Comparison of ENCODE assay signal across 15 mouse cellular contexts in genomic region chr3:32495856-32496710, GRCm38 (mm10). TPM values are rescaled to one million over a fixed set of nuclear protein-coding genes. Genes with fewer than 3 reads are reported as not detected.
A peak's percentile ranks its signal among the peaks of the same experiment; 100 is the strongest.
DNase-seq lines count a peak whose midpoint lies in the region; ATAC-seq and TF ChIP-seq lines count a peak whose summit lies in the region.
"Had no signal": no experiment of that assay in that cellular context is flagged by ENCODE, and none has a peak within 500 bp of the region (broad histone marks: within the 10 kb centered on the region; RNA-seq: fewer than 3 reads in every experiment).

No protein-coding gene starts in this region.

- no peak for DNase-seq in forebrain, embryonic 10.5 days (ENCODE audit: extremely low spot score, low spot score)
- DNase-seq in forebrain, embryonic 11.5 days (ENCODE audit: low spot score): no peak
- DNase-seq in lung, postnatal 25 days (ENCODE audit: low spot score): peak; percentile 15
- DNase-seq in lung, postnatal 4 days: no peak
- no peak for DNase-seq in cerebellum, postnatal 36 days
- no peak for DNase-seq in cerebellum, postnatal 4 days (ENCODE audit: low spot score in 2 of 2)
- DNase-seq: adrenal gland, adult 8-10 months had no signal

- 44% methylated on average over 8 of the region's 8 CpGs for WGBS in forebrain, embryonic 10.5 days
- WGBS in forebrain, embryonic 11.5 days: 36% methylated on average over 8 of the region's 8 CpGs
- WGBS in forebrain, embryonic 16.5 days: 37% methylated on average over 8 of the region's 8 CpGs
- WGBS in small intestine, adult 2 months: 58% methylated on average over 8 of the region's 8 CpGs

- peaks cover 20% of the 10 kb centered on the region for H3K4me1 ChIP-seq in forebrain, embryonic 10.5 days
- H3K4me1 ChIP-seq in forebrain, embryonic 11.5 days (replicated peaks; ENCODE audit: control insufficient read depth, insufficient read depth, low read length): no peaks in the 10 kb centered on the region; the same call in 1 of the 2 replicates
- peaks cover 2% of the 10 kb centered on the region; the same call in 1 of the 2 replicates for H3K4me1 ChIP-seq in forebrain, embryonic 16.5 days (replicated peaks; ENCODE audit: control insufficient read depth, insufficient read depth, low read length)
- H3K4me1 ChIP-seq in small intestine, adult 2 months (ENCODE audit: control insufficient read depth, insufficient read depth, insufficient read length, low read length): no peaks in the 10 kb centered on the region
- H3K4me1 ChIP-seq: kidney, embryonic 15.5 days; stomach, embryonic 15.5 days had no signal

- no peaks in the 10 kb centered on the region for H3K9me3 ChIP-seq in forebrain, embryonic 10.5 days
- H3K9me3 ChIP-seq in forebrain, embryonic 11.5 days (ENCODE audit: control insufficient read depth, low read length): no peaks in the 10 kb centered on the region
- no peaks in the 10 kb centered on the region for H3K9me3 ChIP-seq in forebrain, embryonic 16.5 days (ENCODE audit: control insufficient read depth, low read length)
- H3K9me3 ChIP-seq: embryonic facial prominence, embryonic 13.5 days; kidney, embryonic 15.5 days; stomach, embryonic 15.5 days had no signal

- H3K27me3 ChIP-seq in forebrain, embryonic 10.5 days (ENCODE audit: poor library complexity, severe bottlenecking): no peaks in the 10 kb centered on the region
- no peaks in the 10 kb centered on the region for H3K27me3 ChIP-seq in forebrain, embryonic 11.5 days (ENCODE audit: control insufficient read depth, insufficient read depth, low read length)
- H3K27me3 ChIP-seq in forebrain, embryonic 16.5 days (replicated peaks; ENCODE audit: control insufficient read depth, insufficient read depth, low read length): no peaks in the 10 kb centered on the region
- no peaks in the 10 kb centered on the region for H3K27me3 ChIP-seq in small intestine, adult 2 months (ENCODE audit: control insufficient read depth, insufficient read depth, low read length)
- H3K27me3 ChIP-seq: embryonic facial prominence, embryonic 13.5 days; kidney, embryonic 15.5 days; stomach, embryonic 15.5 days had no signal

- H3K9ac ChIP-seq in forebrain, embryonic 11.5 days (ENCODE audit: low read length): no peak overlapping the region
- no peak overlapping the region for H3K9ac ChIP-seq in forebrain, embryonic 16.5 days (replicated peaks; ENCODE audit: low read depth, low read length)
- H3K9ac ChIP-seq: embryonic facial prominence, embryonic 13.5 days; kidney, embryonic 15.5 days; stomach, embryonic 15.5 days had no signal

- no peak for ATAC-seq in forebrain, embryonic 11.5 days (replicated peaks; ENCODE audit: low FRiP score)
- peak; percentile 52 for ATAC-seq in forebrain, embryonic 16.5 days

- no peak for TF ChIP-seq POLR2A in small intestine, adult 2 months (IDR thresholded peaks at IDR 0.05; ENCODE audit: low read depth, low read length)

- no peak for TF ChIP-seq CTCF in small intestine, adult 2 months (IDR thresholded peaks at IDR 0.05; ENCODE audit: extremely low read depth, insufficient read length, insufficient replicate concordance, low read depth, low read length)

- H3K4me2 ChIP-seq in forebrain, embryonic 11.5 days (ENCODE audit: low read depth, low read length, severe bottlenecking): no peak overlapping the region
- H3K4me2 ChIP-seq in forebrain, embryonic 16.5 days (ENCODE audit: low read length): no peak overlapping the region
- H3K4me2 ChIP-seq: embryonic facial prominence, embryonic 13.5 days; kidney, embryonic 15.5 days; stomach, embryonic 15.5 days had no signal

- no peaks in the 10 kb centered on the region for H3K36me3 ChIP-seq in forebrain, embryonic 10.5 days (replicated peaks)
- H3K36me3 ChIP-seq in forebrain, embryonic 11.5 days (ENCODE audit: control insufficient read depth, insufficient read depth, low read length): no peaks in the 10 kb centered on the region
- no peaks in the 10 kb centered on the region for H3K36me3 ChIP-seq in forebrain, embryonic 16.5 days (ENCODE audit: control insufficient read depth, insufficient read depth)
- H3K36me3 ChIP-seq in small intestine, adult 2 months (ENCODE audit: control insufficient read depth, insufficient read depth, low read length): no peaks in the 10 kb centered on the region
- H3K36me3 ChIP-seq: embryonic facial prominence, embryonic 13.5 days; kidney, embryonic 15.5 days; stomach, embryonic 15.5 days had no signal

- H3K27ac ChIP-seq in forebrain, embryonic 10.5 days: peak overlapping the region; percentile 72
- H3K27ac ChIP-seq in forebrain, embryonic 11.5 days (ENCODE audit: low read depth, low read length): no peak overlapping the region
- no peak overlapping the region for H3K27ac ChIP-seq in forebrain, embryonic 16.5 days (ENCODE audit: low read length)
- H3K27ac ChIP-seq in small intestine, adult 2 months (ENCODE audit: insufficient read depth, low read depth, low read length): peak overlapping the region; percentile 33; the same call in 1 of the 2 replicates
- H3K27ac ChIP-seq: embryonic facial prominence, embryonic 13.5 days; kidney, embryonic 15.5 days; macrophage; stomach, embryonic 15.5 days had no signal

- H3K4me3 ChIP-seq in forebrain, embryonic 10.5 days: no peak overlapping the region
- H3K4me3 ChIP-seq in forebrain, embryonic 11.5 days (ENCODE audit: low read depth, low read length): no peak overlapping the region
- no peak overlapping the region for H3K4me3 ChIP-seq in forebrain, embryonic 16.5 days (replicated peaks; ENCODE audit: low read length)
- no peak overlapping the region for H3K4me3 ChIP-seq in small intestine, adult 2 months (ENCODE audit: low read depth, low read length)
- H3K4me3 ChIP-seq: embryonic facial prominence, embryonic 13.5 days; kidney, embryonic 15.5 days; stomach, embryonic 15.5 days had no signal

RNA-seq across cellular contexts. Expression of gene Kcnmb3, which starts 4.1 kb away (rescaled TPM):
- 0.16 TPM in 1 of 2 replicates, not detected in the other for polyA plus RNA-seq in forebrain, embryonic 10.5 days (2016; fragmentation: Nextera tagmentation; extraction: Ambion mirVana)
- 0.21 TPM in 1 of 2 replicates, not detected in the other for polyA plus RNA-seq in forebrain, embryonic 11.5 days (2014; fragmentation: Nextera tagmentation; extraction: Ambion mirVana)
- polyA plus RNA-seq in forebrain, embryonic 16.5 days (2015; fragmentation: Nextera tagmentation; extraction: Ambion mirVana): 0.16 and 0.19 TPM in 2 replicates
- not detected in 2 replicates for polyA plus RNA-seq in small intestine, adult 2 months (2012; rRNA removed)
- polyA plus RNA-seq: embryonic facial prominence, embryonic 13.5 days; kidney, embryonic 15.5 days; liver, adult 2 months; macrophage; neural tube, embryonic 11.5 days had no signal

RNA-seq across cellular contexts. Expression of gene Zfp639, which starts 14.0 kb away (rescaled TPM):
- polyA plus RNA-seq in forebrain, embryonic 10.5 days (2016; fragmentation: Nextera tagmentation; extraction: Ambion mirVana): 45.2 and 46.5 TPM in 2 replicates
- polyA plus RNA-seq in forebrain, embryonic 11.5 days (2014; fragmentation: Nextera tagmentation; extraction: Ambion mirVana): 47.0 and 56.9 TPM in 2 replicates
- 38.8 and 39.8 TPM in 2 replicates for polyA plus RNA-seq in forebrain, embryonic 16.5 days (2015; fragmentation: Nextera tagmentation; extraction: Ambion mirVana)
- polyA plus RNA-seq in small intestine, adult 2 months (2012; rRNA removed): 12.1 and 17.7 TPM in 2 replicates

RNA-seq across cellular contexts. Expression of gene Mfn1, which starts 33.2 kb away (rescaled TPM):
- polyA plus RNA-seq in forebrain, embryonic 10.5 days (2016; fragmentation: Nextera tagmentation; extraction: Ambion mirVana): 27.2 and 29.6 TPM in 2 replicates
- polyA plus RNA-seq in forebrain, embryonic 11.5 days (2014; fragmentation: Nextera tagmentation; extraction: Ambion mirVana): 35.9 and 38.6 TPM in 2 replicates
- 37.5 and 41.7 TPM in 2 replicates for polyA plus RNA-seq in forebrain, embryonic 16.5 days (2015; fragmentation: Nextera tagmentation; extraction: Ambion mirVana)
- polyA plus RNA-seq in small intestine, adult 2 months (2012; rRNA removed): 2.2 and 4.6 TPM in 2 replicates

Comparison
In these comparisons a context has a peak if more than half of its experiments do, and no peak if none do; other contexts are left out.
1. H3K27ac ChIP-seq: peak in forebrain, embryonic 10.5 days (single experiment) and small intestine, adult 2 months (single experiment); none in forebrain, embryonic 11.5 days (single experiment) and forebrain, embryonic 16.5 days (single experiment).